Mouse (Mus musculus) retina, adult 2 months (tissue): ENCODE measurements around the gene Nf1.

Experiments used
- DNase-seq: peaks from one replicate; pipeline ENCODE4 v3.0.0-alpha.2; 2012; ENCODE audit warnings: low read depth, low spot score

Nf1 gene

DNA sequence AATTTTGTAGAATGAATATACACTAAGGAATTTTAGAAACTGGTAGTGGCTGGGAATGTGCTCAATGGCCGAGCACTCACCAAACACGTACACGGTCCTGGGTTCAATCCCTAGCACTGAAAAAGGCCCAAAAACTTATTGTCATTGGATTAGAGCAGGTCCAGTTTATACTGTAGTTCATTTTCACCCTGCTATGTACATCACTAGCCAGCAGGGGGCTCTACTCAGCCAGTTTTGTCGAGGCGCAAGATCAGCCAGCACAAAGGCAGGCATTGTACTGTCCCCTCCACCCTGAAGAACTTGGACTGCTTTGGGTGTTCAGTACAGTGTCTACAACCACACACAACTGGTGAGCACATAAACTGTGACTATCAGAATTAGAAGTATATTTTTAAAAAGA lies 244.7 kb downstream of the Nf1 start:
- peak; percentile 50 for DNase-seq

DNA sequence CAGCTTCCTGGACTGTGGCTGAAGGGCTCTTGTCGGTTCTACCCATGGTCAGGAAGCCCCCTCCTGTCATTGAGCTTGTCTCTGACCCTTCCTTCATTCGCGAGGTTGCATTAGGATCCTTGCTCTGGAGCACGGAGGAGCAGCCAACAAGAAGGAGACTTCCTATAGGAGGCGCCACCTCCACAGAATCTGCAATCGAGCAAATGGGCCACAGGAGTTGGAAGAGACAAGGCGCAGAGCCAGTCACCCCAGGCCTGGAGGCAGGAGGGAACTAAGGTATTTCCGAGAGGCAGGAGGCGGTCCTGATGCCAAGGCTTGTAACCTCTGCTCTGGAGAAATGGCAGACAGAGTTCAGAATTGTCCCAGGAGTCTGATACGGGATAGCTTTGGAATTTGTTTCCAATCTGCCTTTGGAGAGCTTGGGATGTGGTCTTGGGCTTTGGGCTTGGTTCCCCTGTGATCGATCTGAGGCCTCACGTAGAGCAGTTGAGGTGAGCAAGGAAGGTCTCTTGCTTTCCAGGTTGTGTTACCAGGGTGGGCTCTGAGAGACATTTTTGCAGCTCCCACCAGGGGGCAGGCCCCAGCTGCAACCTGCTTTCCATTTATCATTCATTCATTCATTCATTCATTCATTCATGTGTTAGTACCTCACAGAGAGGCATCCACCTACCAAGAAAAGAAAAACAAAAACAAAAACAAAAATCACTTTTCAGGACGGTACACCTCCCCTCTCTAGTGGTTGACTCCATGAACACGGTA lies 250.0 kb downstream of the Nf1 start:
- no peak for DNase-seq

DNA sequence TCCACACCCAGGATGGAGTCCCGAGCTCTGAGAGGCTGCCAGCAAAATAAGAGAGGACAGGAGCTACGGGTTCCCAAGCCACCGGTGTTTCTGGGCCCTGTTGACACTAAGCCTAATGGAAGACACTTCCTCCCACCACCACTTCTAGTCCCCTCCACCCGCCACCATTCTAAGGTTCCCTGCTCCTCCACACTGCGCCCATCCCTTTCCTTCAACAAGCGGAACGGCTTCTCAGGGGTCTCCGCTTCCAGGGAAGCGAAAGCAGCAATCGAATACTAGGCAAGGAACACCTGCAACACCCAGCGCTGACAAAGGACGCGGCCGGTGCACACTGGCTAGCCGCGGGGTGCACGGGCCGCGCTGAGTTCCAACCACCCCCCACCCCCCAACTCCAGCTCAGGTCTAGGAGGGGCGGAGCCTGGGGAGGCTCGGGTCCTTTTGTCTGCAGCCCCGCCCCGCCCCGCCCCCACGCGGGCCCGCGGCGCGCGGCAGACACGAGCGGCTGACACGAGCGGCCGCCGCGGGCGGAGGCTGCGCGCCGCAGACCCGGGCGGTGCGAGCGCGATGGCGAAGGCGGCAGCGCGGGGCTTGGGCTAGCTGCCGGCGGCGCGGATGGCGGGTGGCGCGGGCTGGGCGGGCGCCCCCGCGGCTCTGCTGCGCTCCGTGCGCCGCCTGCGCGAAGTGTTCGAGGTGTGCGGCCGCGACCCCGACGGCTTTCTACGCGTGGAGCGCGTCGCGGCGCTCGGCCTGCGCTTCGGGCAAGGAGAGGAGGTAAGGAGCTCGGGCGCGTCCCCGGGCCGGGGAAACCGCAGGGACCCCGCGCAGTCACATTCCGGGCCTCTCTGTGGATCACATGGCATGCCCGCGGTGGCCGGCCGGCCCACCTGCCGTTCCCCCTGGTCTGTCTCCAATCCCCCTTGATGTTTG lies 251.4 kb downstream of the Nf1 start, which contains the start of gene Rab11fip4:
TSS of gene Rab11fip4 (plus strand) at position 549 of the 927 bp plus-strand sequence.
- no peak for DNase-seq

DNA sequence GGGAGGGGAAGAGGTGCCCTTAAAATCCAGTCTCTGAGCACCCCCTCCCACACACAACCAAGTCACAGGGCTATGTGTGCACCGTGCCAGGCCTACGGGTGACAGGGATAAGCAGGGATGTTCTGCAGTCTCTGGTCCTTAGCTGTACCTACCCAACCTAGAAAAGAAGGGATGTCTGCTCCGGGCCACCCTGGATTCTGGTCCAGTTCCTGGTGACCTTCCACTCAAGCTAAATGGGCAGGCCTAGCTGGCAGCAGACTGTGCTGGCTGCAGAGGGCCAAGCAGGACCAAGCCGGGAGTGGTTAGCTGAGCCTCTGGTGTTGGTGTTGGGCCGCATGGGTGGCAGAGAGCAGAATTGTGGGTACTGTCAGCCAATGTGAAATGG lies 252.1 kb downstream of the Nf1 start:
- no peak for DNase-seq

DNA sequence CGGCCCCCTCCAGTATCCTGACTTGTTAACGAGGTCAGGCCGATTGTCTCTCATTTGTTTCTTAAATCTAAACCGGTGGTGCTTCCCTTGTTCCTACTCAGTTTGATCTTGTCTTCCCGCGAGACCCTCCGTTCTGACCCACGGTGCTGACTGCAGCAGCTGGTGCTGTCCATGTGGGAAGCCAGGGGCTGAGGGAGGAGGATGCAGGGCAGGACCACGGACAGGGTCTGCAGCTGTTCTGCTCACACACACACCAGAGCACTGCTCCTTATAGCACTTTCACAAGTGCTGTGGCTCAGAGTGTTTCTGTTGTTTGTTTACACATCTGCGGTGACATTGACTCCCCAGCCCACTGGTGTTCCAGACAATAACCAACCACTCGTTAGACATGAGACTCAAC lies 254.0 kb downstream of the Nf1 start:
- no peak for DNase-seq

DNA sequence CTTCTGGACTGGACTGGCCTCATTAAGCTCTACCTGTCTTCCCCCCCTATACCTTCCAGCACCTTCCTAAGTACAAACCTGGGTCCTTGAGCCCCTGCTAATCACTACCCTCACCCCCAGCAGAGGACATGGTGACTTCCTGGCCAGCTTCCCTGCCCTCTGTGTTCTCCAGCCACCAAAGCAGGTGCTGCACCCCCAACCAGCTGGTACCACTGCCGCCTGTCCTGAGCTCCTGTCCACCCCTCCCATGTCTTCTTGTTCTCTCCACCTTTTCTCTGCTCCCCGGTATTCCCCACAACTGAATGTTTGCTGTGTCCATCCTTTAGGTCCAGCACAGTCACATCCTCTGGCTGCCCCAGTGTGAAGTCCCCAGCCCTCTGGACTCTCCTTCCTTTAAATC lies 271.0 kb downstream of the Nf1 start:
- no peak for DNase-seq

DNA sequence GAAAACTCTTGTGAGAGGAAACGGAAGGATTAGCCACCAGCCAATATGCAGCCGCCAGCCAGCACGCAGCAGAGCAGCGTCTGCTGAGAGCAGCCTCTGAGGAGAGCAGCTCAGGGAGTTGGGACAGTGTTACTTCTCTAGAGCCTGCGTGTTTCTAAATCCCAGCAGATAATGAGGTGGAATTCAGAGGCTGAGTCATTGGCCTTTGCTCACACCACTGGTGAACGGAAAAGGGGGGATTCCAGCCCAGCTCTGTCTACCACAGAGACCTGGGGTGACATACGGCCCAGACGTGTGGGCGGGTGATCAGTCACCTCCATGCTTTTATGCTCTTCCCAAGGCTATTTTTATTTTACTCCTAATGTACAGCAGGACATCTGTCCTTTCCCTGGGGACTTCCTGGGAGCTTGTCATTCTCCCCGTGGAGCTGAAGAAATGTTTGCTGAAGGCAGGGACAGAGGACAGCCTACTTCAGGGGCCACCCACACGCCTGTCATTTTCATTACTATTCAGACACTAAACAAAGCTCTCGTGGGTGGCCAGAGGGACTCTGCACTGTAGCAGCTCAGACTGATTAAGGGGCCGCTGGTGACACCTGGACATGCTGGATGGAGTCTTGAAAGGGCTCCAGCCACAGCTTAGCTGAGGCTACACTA lies 271.6 kb downstream of the Nf1 start:
- DNase-seq = no peak

DNA sequence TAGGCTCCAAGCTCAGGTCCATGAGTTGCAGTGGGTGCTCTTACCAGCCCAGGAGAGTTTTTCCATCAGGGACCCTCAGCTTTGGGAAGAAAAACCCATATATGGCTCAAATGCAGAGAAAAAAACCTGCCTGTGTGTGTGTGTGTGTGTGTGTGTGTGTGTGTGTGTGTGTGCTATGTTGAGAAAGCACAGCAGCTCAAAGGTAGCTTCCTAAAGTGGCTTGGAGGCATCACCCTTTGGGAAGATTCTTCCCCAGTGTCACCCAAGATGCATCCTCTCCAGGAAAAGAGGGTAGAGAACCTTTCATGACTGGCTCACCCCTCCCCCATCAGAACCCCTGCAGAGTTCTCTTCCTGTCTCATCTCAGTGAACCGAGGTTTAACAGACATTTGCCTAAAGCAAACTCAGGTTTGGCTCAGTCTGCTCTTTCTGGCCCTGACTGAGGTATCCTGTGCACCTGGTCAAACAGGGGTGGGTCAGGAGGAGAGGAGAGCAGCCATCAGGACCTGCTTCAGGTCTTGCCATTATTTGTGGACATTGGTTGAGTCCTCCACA lies 272.6 kb downstream of the Nf1 start:
- DNase-seq = no peak

DNA sequence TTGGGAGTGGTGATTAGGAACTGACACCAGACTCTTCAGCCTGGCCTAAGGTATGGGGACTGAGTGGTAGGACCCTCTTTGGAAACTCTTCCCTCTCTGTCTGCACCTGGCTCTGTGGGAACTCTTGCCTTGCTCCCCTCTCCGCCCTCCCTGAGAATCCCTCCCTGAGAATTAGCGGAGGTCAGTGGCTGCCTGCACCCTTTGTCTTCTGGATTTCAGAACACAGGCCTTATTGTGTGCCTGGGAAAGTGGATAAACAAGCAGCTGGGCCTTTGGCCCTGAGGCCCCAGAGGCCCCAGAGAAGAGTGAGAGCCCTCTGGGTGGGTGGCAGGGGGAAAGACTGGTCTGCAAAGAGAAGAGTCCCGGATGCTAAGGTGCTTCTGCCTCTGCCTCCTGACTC lies 273.6 kb downstream of the Nf1 start:
- DNase-seq = no peak

DNA sequence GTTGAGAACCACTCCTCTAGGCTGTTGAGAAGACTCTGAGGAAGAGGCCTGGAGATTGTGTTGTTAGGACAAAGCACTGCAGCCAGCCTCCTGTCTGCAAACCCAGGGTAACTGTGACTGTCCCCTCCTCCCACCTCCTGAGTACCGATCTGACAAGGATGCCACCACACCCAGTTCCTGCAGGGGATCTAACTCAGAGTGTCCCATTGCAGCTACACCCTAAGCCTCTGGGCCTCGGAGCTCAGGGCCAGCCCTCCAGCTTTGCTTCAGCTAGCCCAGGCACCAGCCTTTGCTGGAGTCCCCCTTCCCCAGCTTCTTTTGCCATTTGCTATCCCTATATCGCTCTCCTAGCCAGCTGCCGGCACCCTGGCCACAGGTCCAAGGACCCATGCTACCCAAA lies 274.2 kb downstream of the Nf1 start:
- no peak for DNase-seq

DNA sequence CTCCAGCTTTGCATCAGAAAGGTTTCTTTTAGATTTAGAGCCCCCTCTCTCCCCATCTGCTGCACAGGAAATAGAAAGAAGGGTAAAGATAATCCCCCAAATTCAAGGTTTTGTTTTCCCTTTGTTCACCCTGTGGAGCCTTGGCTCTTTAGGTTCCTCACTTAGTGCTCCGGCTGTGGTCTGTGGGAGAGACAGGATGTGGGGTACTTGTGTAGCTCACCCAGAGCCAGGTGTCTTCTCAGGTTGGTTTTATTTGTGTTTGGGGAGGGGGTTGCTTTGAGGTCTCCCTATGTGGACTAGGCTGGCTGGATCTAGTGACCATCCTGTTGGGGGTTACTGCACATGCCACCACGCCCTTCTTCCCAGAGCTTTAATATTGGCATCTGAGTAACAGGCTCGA lies 275.4 kb downstream of the Nf1 start:
- no peak for DNase-seq

DNA sequence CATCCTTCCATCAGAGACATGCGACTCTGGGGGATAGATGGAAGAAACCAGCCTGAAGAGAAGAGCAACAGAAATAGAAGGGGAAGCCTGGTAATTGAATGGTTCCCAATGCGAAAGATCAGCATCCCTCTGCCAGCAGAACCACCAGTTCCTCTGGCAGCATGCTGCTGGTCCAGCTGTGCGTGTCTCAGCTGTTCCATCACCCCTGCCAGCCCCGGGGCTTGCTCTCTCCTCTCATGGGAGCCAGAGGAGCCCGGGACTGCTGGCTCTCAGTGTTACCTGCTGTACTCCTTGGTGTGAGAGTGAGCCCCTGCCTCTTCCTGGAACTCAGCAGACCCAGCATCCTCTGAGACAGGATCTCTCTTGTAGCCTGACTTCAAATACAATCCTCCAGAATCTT lies 276.4 kb downstream of the Nf1 start:
- no peak for DNase-seq

DNA sequence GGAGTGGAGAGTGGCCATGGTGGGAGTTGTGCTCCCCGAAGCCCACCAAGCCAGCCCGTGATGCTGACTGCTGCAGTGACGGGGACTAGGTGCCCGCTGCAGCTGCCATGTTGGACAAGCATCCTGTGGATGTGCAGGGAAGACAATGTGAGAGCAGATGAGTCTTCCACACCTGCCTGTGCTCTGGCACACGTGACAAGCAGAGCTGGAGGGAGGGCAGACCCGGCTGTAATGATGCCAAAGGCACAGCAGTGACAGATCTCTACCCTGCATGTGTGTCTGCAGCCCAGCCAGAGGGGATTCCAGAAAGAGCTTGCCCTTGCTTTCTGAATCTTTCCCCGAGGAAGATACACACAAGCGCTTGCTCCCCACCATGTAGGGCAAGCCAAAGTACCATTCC lies 278.5 kb downstream of the Nf1 start:
- no peak for DNase-seq

DNA sequence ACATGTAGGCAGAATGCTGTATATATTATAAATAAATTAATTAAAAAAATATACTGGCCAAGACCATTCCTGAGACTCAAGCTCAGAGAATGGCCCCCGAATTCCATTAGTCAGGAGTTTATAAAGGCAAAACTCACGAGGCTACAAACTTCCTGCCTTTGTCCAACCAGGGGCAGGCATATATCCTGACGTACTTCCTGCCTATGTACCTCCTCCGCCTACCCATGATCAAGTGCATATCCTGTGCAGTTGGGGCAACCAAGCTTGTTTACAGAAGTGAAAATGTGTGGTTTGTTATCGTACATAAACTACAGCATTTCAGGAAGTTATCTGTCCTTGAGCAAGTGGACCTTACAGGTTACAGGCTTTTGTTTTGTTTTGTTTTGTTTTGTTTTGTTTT lies 283.5 kb downstream of the Nf1 start:
- no peak for DNase-seq

DNA sequence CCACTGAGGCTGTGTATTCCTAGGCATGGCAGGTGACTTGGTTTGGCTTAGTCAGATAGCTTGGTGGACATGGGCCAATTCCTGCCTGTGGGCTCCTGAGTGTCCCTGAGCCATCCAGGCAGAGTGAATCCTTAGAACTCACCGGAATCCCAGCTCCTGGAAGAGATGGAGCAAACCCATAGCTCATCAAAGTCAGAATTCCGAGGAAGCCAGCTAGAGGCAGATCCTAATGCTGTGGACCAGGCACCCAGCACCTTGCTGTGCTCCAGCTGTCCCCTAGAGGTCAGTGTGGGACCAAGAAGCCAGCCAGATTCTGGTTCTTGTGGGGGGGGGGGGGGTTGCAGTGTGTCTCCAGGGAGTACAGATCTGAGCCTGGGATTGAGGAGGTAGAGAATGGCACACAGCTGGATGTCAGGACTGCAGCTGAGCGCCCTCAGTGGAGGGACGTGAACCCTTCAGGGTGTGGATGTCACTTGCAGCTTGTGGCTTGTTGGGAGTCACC lies 285.4 kb downstream of the Nf1 start:
- peak; percentile 47 for DNase-seq

DNA sequence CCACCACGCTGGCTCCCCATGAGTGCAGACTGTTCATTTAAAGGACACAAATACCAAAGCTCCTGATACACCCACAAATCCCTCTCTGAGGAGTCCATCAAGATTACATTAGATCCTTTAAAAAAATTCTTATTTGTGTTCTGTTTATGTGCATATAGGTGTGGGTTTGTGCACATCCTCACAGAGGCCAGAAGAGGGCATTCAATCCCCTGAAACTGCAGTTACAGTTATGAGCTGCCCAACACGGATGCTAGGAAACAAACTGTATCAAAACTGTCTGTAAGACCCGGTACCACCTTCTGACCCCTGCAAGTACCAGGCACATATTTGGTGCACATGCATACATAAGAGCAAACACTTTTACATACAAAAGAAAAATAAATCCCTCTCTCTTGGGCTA lies 289.2 kb downstream of the Nf1 start:
- DNase-seq = no peak

DNA sequence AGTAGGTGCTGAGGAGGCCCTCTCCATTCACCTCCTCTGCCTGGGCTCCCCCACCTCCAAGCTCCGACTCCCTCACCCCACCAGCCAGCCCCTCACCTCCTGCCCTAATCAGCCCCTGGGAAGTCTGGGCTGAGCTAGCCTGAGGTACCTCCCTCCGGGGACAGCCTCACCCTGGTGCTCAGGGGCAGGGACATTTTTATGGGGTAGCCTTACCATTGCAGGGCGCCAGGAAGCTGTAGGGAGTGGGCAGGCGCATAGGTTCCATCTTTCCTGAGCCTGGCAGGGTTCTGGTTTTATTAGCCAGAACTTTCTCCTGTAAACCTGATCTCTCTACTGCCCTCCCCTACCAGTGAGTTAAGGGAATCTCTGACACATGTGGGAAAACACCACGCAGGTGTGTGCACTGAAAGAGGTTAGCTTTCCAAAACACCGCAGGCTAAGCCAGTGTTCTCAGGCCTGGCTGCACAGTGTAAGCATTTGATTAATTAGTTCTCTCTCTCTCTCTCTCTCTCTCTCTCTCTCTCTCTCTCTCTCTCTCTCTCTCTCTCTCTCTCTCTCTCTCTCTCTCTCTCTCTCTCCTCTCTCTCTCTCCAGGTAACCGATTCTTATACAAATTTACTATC lies 290.4 kb downstream of the Nf1 start:
- DNase-seq = no peak

DNA sequence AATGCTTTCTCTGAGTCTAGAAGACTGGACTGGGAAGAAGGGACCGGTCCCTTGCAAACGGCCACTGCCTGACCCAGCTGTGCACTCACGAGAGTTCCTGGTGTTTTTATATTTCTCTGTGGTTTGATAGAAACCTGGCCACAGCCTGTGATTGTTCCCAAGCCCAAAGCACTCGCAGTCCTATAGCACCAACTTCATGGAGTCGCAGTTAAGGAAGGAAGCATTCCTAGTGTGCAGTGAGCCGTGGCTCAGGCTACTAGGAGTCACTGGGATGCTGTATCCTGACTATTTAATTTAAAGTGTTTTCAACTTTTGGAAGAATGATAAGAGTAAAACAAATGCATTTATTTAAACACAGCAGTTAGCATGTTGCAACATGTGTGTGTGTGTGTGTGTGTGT lies 291.0 kb downstream of the Nf1 start:
- no peak for DNase-seq
